Mouse (Mus musculus) intestine, embryonic 14.5 days (tissue): ENCODE measurements around the gene Fam178b. TPM values are rescaled to one million over a fixed set of nuclear protein-coding genes. Genes with fewer than 3 reads are reported as not detected.

Experiments
- ATAC-seq: fragments of 200-750 bp; cut with Nextera tagmentation; replicated peaks from 2 replicates; pipeline ENCODE4 v1.8.0; 2017; ENCODE audit warnings: low read depth, moderate number of reproducible peaks, moderate TSS enrichment, moderate library complexity; ENCODE audit not compliant: low FRiP score, low TSS enrichment
- DNase-seq: peaks from one replicate; pipeline ENCODE4 v3.0.0-alpha.2; 2018; ENCODE audit warnings: low spot score
- H3K27ac ChIP-seq: fragments of 300-500 bp; sonication (generic); 2 replicates; pipeline ENCODE4 v1.5.1; 2014; ENCODE audit warnings: low read depth, mild to moderate bottlenecking, control low read depth
- H3K27me3 ChIP-seq: fragments of 300-500 bp; sonication (generic); replicated peaks from 2 replicates; pipeline ENCODE4 v1.6.1; 2014; ENCODE audit warnings: low read length, control low read depth; ENCODE audit not compliant: control insufficient read depth, insufficient read depth
- H3K36me3 ChIP-seq: fragments of 300-500 bp; sonication (generic); 2 replicates; pipeline ENCODE4 v1.6.1; 2014; ENCODE audit warnings: low read length, control low read depth; ENCODE audit not compliant: control insufficient read depth, insufficient read depth
- H3K4me1 ChIP-seq: fragments of 300-500 bp; sonication (generic); replicated peaks from 2 replicates; pipeline ENCODE4 v1.6.1; 2014; ENCODE audit warnings: low read length, control low read depth, mixed read lengths; ENCODE audit not compliant: control insufficient read depth, insufficient read depth
- H3K4me2 ChIP-seq: fragments of 300-500 bp; sonication (generic); 2 replicates; pipeline ENCODE4 v1.6.1; 2014; ENCODE audit warnings: low read length
- H3K4me3 ChIP-seq: fragments of 300-500 bp; sonication (generic); 2 replicates; pipeline ENCODE4 v1.5.1; 2014; ENCODE audit warnings: low read depth, low read length, control low read depth, mixed read lengths
- H3K9ac ChIP-seq: fragments of 300-500 bp; sonication (generic); 2 replicates; pipeline ENCODE4 v1.6.1; 2014; ENCODE audit warnings: mild to moderate bottlenecking, low read length
- H3K9me3 ChIP-seq: fragments of 300-500 bp; sonication (generic); 2 replicates; pipeline ENCODE4 v1.6.1; 2016; ENCODE audit warnings: low read length, control low read depth; ENCODE audit not compliant: control insufficient read depth
- WGBS: fragments of 180-500 bp; shearing (Covaris S2); extraction: QIAGEN DNeasy Blood & Tissue Kit; methylation state at CpG from one replicate; pipeline ENCODE4 v1.1.7; 2014; 5-methylcytosine and 5-hydroxymethylcytosine counted together
- polyA plus RNA-seq: library from polyadenylated mRNA; unstranded; fragments of >200 nt; fragmentation: Nextera tagmentation; extraction: Ambion mirVana; gene quantifications from 2 replicates; pipeline ENCODE4 v1.2.1, GENCODE M21; 2014

Fam178b gene
- polyA plus RNA-seq, 1 experiment from 2014 or later, result 0.39 TPM

- Histone ChIP-seq H3K4me3 (no peak overlapping the region), H3K27me3 (no peaks in the 10 kb centered on the region), H3K36me3 (no peaks in the 10 kb centered on the region), H3K4me2 (no peak overlapping the region), H3K27ac (no peak overlapping the region), H3K9ac (no peak overlapping the region), H3K4me1 (peaks cover 31% of the 10 kb centered on the region), H3K9me3 (no peaks in the 10 kb centered on the region)
- ATAC-seq (no peak), DNase-seq (no peak)
- WGBS, result 28% methylated on average over 2 of the region's 2 CpGs
Measured at GRCm38 (mm10) chr1:36566425-36566824, 116.6 kb downstream of the Fam178b start.

GRCm38 (mm10) chr1:36564101-36564500, 118.9 kb downstream of the Fam178b start:
- no peak overlapping the region for H3K9ac ChIP-seq
- H3K27me3 ChIP-seq, result no peaks in the 10 kb centered on the region
- H3K9me3 ChIP-seq, result no peaks in the 10 kb centered on the region
- no peak for DNase-seq
- WGBS, result 60% methylated on average over 6 of the region's 6 CpGs
- no peak overlapping the region for H3K4me2 ChIP-seq
- H3K4me3 ChIP-seq, result no peak overlapping the region
- no peaks in the 10 kb centered on the region for H3K36me3 ChIP-seq
- H3K27ac ChIP-seq, result no peak overlapping the region
- H3K4me1 ChIP-seq, result peaks cover 22% of the 10 kb centered on the region
- no peak for ATAC-seq

GRCm38 (mm10) chr1:36563632-36564031, 119.4 kb downstream of the Fam178b start:
- Histone ChIP-seq H3K4me3 (no peak overlapping the region), H3K36me3 (no peaks in the 10 kb centered on the region), H3K4me2 (no peak overlapping the region), H3K4me1 (peaks cover 26% of the 10 kb centered on the region), H3K9ac (no peak overlapping the region), H3K9me3 (no peaks in the 10 kb centered on the region), H3K27ac (no peak overlapping the region), H3K27me3 (no peaks in the 10 kb centered on the region)
- ATAC-seq (no peak), DNase-seq (no peak)
- 61% methylated on average over 4 of the region's 4 CpGs for WGBS

GRCm38 (mm10) chr1:36563197-36563596, 119.8 kb downstream of the Fam178b start:
- no peak overlapping the region for H3K4me2 ChIP-seq
- DNase-seq (no peak), ATAC-seq (no peak)
- WGBS, result 81% methylated on average over 2 of the region's 2 CpGs
- no peaks in the 10 kb centered on the region for H3K36me3 ChIP-seq
- peaks cover 26% of the 10 kb centered on the region for H3K4me1 ChIP-seq
- H3K27ac ChIP-seq, result no peak overlapping the region
- no peaks in the 10 kb centered on the region for H3K27me3 ChIP-seq
- H3K9me3 ChIP-seq, result no peaks in the 10 kb centered on the region
- H3K9ac ChIP-seq, result no peak overlapping the region
- no peak overlapping the region for H3K4me3 ChIP-seq

DNA sequence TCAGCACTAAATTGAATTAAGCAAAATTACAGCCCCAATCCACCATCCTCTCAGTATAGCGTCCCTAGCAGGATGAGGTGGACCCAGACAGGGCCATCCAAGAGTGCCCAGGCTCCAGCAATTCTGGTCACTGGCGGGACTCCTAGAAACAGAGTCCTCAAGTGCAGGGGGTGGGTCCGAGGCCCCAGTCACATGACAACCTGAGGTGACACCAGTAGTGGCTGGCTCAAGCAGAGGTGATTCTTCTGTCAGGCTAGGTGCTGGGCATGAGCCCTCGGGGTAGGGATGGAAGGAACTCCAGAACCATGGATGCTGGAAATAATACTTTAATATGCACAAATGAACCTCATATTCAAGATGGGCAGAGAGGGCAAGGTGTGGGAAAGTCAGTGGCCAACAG, 120.6 kb downstream of the Fam178b start:
- H3K27me3 ChIP-seq, result no peaks in the 10 kb centered on the region
- 62% methylated on average over 4 of the region's 4 CpGs for WGBS
- no peak overlapping the region for H3K9ac ChIP-seq
- peaks cover 19% of the 10 kb centered on the region; the same call in 1 of the 2 replicates for H3K4me1 ChIP-seq
- DNase-seq (no peak), ATAC-seq (no peak)
- no peak overlapping the region for H3K4me3 ChIP-seq
- H3K36me3 ChIP-seq, result no peaks in the 10 kb centered on the region
- no peak overlapping the region for H3K4me2 ChIP-seq
- H3K9me3 ChIP-seq, result no peaks in the 10 kb centered on the region
- H3K27ac ChIP-seq, result no peak overlapping the region

GRCm38 (mm10) chr1:36560903-36561302, 122.1 kb downstream of the Fam178b start:
- DNase-seq (no peak), ATAC-seq (no peak)
- H3K27ac ChIP-seq, result no peak overlapping the region
- no peak overlapping the region for H3K9ac ChIP-seq
- H3K4me2 ChIP-seq, result no peak overlapping the region
- H3K9me3 ChIP-seq, result no peaks in the 10 kb centered on the region
- no peak overlapping the region for H3K4me3 ChIP-seq
- H3K27me3 ChIP-seq, result no peaks in the 10 kb centered on the region
- no peaks in the 10 kb centered on the region for H3K36me3 ChIP-seq
- H3K4me1 ChIP-seq, result peaks cover 21% of the 10 kb centered on the region
- WGBS, result 55% methylated on average over 6 of the region's 6 CpGs

DNA sequence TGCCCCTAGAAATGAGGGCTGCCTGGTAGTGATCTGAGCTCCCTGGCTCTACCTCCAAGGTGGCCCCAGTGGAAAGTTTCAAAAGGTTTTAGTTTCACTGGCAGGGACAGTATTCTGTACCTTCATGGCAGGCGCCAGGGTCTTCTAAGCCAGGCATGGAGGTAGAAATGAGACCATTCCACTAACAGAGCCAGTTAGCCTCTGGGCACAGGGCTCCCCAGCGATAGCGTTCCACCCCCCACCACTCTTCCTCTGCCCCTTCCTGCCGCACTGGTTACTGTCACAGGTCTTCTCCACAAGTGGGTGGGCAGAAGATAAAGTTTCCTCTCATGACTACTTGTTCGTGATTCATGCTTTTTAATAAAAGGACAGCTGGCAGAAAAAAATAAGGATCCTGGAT, 123.1 kb downstream of the Fam178b start:
- Histone ChIP-seq H3K27me3 (no peaks in the 10 kb centered on the region), H3K27ac (no peak overlapping the region), H3K36me3 (peaks cover 7% of the 10 kb centered on the region), H3K9me3 (no peaks in the 10 kb centered on the region), H3K9ac (no peak overlapping the region), H3K4me2 (no peak overlapping the region), H3K4me3 (no peak overlapping the region), H3K4me1 (peaks cover 31% of the 10 kb centered on the region)
- ATAC-seq, result no peak
- WGBS, result 55% methylated on average over 5 of the region's 5 CpGs
- no peak for DNase-seq

DNA sequence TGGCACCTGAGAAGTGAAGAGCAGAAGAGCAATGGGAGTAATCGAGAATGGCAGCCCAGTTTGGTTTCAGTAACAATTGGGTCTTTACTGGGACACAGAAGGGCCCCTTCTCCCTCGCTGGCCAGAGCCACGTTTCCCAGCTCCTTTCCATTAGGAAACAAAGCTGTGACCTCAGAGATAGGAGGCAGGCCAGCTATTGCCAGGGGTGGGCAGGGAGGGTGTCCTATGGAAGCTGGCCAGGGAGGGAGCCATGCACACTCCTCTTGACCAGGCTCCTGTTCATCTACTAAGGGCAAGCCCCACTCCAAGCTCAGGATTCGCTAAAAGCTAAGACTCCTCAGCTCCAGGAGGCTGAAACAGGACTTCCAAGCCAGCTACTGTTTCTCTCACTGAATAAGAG, 123.7 kb downstream of the Fam178b start:
- H3K9me3 ChIP-seq, result no peaks in the 10 kb centered on the region
- H3K9ac ChIP-seq, result no peak overlapping the region
- peaks cover 13% of the 10 kb centered on the region for H3K36me3 ChIP-seq
- H3K4me3 ChIP-seq, result no peak overlapping the region
- no peaks in the 10 kb centered on the region for H3K27me3 ChIP-seq
- H3K4me1 ChIP-seq, result peaks cover 37% of the 10 kb centered on the region
- H3K27ac ChIP-seq, result no peak overlapping the region
- DNase-seq (no peak), ATAC-seq (no peak)
- peak overlapping the region; percentile 87 for H3K4me2 ChIP-seq
- WGBS, result 24% methylated on average over 4 of the region's 4 CpGs

DNA sequence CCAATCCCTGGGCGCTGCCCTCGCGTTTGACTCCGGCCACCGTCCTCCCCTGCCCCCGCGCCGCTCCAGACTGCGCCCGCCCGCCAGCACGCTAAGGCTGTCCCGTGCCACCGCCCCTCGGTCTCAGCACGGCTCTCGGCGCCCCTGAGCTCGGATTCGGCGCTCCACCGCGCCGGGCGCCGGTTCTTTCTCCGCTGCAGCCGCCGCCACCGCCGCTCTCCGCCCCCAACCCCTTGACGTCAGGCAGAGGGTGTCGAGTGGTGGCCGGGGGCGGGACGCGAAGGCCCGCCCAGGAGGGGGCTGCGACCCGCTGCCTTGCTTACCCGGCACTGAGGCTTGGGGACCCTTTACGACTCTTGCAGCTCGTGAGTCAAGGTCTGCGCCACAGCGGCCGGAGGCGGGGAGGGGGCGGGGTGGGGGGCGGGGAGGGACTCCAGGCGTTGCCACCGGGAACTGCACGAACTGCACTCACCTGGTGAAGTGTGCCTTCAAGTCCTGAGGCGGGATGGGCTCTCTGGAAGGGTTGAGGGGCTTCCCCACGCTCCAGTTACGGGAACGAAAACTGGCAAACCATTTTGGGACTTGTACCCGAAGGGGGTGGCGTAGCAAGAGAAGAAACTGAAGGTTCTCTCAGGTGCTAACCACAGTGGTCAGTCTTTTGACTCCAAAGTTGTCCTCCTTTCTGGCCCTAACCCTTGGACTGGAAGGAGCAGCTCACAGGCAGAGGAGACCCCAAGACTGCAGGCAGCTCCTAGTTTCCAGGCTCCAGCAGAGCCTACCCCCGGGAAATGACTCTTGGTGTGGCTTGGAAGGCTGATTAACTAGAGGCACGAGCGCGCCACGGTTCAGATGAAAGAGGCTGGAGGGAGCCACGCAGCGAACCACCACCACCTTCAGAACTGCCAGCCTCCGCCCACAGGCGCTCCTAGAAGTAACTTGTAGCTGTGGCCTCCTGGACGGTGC, 124.7 kb downstream of the Fam178b start, which contains the start of gene Sema4c:
TSS of gene Sema4c (minus strand) at position 319 of the 963 bp plus-strand sequence.
- peak within 1 kb of the TSS; percentile 97 for H3K27ac ChIP-seq
- DNase-seq (peak; percentile 89), ATAC-seq (peak; percentile 72)
- H3K4me1 ChIP-seq, result peaks cover 37% of the 10 kb centered on the region
- H3K27me3 ChIP-seq, result no peaks in the 10 kb centered on the region
- peaks cover 22% of the 10 kb centered on the region for H3K36me3 ChIP-seq
- no peaks in the 10 kb centered on the region for H3K9me3 ChIP-seq
- 1% methylated on average over 68 of the region's 69 CpGs for WGBS
- H3K9ac ChIP-seq, result peak within 1 kb of the TSS; percentile 90
- H3K4me2 ChIP-seq, result peak within 1 kb of the TSS; percentile 87
- H3K4me3 ChIP-seq, result peak within 1 kb of the TSS; percentile 96
